Mouse (Mus musculus) forebrain, embryonic 12.5 days (tissue): ENCODE results near the gene Bdkrb2. TPM values are rescaled to one million over a fixed set of nuclear protein-coding genes. Genes with fewer than 3 reads are reported as not detected.

ENCODE experiments used
- ATAC-seq: fragments of 200-750 bp; cut with Nextera tagmentation; 2 replicates; pipeline ENCODE4 v1.8.0; 2017; ENCODE audit warnings: moderate TSS enrichment; ENCODE audit not compliant: low FRiP score
- H3K27ac ChIP-seq: fragments of 300-500 bp; sonication (generic); 2 replicates; pipeline ENCODE4 v1.5.1; 2016; ENCODE audit warnings: mild to moderate bottlenecking
- H3K27me3 ChIP-seq: fragments of 300-500 bp; sonication (generic); 2 replicates; pipeline ENCODE4 v1.6.1; 2016; ENCODE audit warnings: mild to moderate bottlenecking
- H3K36me3 ChIP-seq: fragments of 300-500 bp; sonication (generic); replicated peaks from 2 replicates; pipeline ENCODE4 v1.6.1; 2016; ENCODE audit warnings: mild to moderate bottlenecking
- H3K4me1 ChIP-seq: fragments of 300-500 bp; sonication (generic); 2 replicates; pipeline ENCODE4 v1.6.1; 2016
- H3K4me2 ChIP-seq: fragments of 300-500 bp; sonication (generic); 2 replicates; pipeline ENCODE4 v1.6.1; 2016; ENCODE audit warnings: mild to moderate bottlenecking, moderate library complexity
- H3K4me3 ChIP-seq: fragments of 300-500 bp; sonication (generic); replicated peaks from 2 replicates; pipeline ENCODE4 v1.5.1; 2016; ENCODE audit warnings: mild to moderate bottlenecking
- H3K9ac ChIP-seq: fragments of 300-500 bp; sonication (generic); 2 replicates; pipeline ENCODE4 v1.6.1; 2016; ENCODE audit warnings: mild to moderate bottlenecking
- H3K9me3 ChIP-seq: fragments of 300-500 bp; sonication (generic); 2 replicates; pipeline ENCODE4 v1.6.1; 2016
- WGBS: fragments of 180-500 bp; shearing (Covaris S2); methylation state at CpG from one replicate; pipeline ENCODE4 v1.1.7; 2016; 5-methylcytosine and 5-hydroxymethylcytosine counted together
- polyA plus RNA-seq: library from polyadenylated mRNA; unstranded; fragments of >200 nt; fragmentation: Nextera tagmentation; extraction: Ambion mirVana; gene quantifications from 2 replicates; pipeline ENCODE4 v1.2.1, GENCODE M21; 2016

Gene Bdkrb2
- polyA plus RNA-seq, 1 experiment from 2014 or later: 0.40 TPM

- Histone ChIP-seq H3K4me2 (no peak overlapping the region), H3K9ac (no peak overlapping the region), H3K27ac (no peak overlapping the region), H3K9me3 (no peaks in the 10 kb centered on the region), H3K27me3 (no peaks in the 10 kb centered on the region), H3K4me1 (no peaks in the 10 kb centered on the region), H3K36me3 (peaks cover 86% of the 10 kb centered on the region), H3K4me3 (no peak overlapping the region)
- no peak for ATAC-seq
- 96% methylated on average over 9 of the region's 9 CpGs for WGBS
Measured at GRCm38 (mm10) chr12:105636551-105636950, 73.5 kb downstream of the Bdkrb2 start.

- H3K36me3 ChIP-seq: peaks cover 95% of the 10 kb centered on the region
- no peak overlapping the region for H3K9ac ChIP-seq
- H3K4me3 ChIP-seq: no peak overlapping the region
- ATAC-seq: no peak
- no peaks in the 10 kb centered on the region for H3K9me3 ChIP-seq
- H3K27me3 ChIP-seq: no peaks in the 10 kb centered on the region
- 76% methylated on average over 4 of the region's 4 CpGs for WGBS
- no peak overlapping the region for H3K4me2 ChIP-seq
- H3K4me1 ChIP-seq: no peaks in the 10 kb centered on the region
- no peak overlapping the region for H3K27ac ChIP-seq
Measured at GRCm38 (mm10) chr12:105637554-105637953, 74.5 kb downstream of the Bdkrb2 start.

GRCm38 (mm10) chr12:105642770-105643321 lies 79.8 kb downstream of the Bdkrb2 start:
- no peak for ATAC-seq
- Histone ChIP-seq H3K4me2 (no peak overlapping the region), H3K36me3 (peaks cover 98% of the 10 kb centered on the region), H3K9me3 (no peaks in the 10 kb centered on the region), H3K27ac (no peak overlapping the region), H3K9ac (no peak overlapping the region), H3K4me1 (no peaks in the 10 kb centered on the region), H3K4me3 (no peak overlapping the region), H3K27me3 (no peaks in the 10 kb centered on the region)
- 91% methylated on average over 11 of the region's 11 CpGs for WGBS

Other genes starting within 250 kb of the Bdkrb2 start
- gene Tunar, start 229.4 kb upstream of the Bdkrb2 start, polyA plus RNA-seq: 1.4 and 1.7 TPM in 2 replicates
- 7.7 and 7.9 TPM in 2 replicates for gene D430019H16Rik, start 109.4 kb upstream of the Bdkrb2 start, polyA plus RNA-seq
- 0.24 TPM in 1 of 2 replicates, not detected in the other for gene Bdkrb1, start 39.9 kb downstream of the Bdkrb2 start, polyA plus RNA-seq
- 27.8 and 28.5 TPM in 2 replicates for gene Gskip, start 121.6 kb downstream of the Bdkrb2 start, polyA plus RNA-seq
- 17.7 and 18.3 TPM in 2 replicates for gene Atg2b, start 122.0 kb downstream of the Bdkrb2 start, polyA plus RNA-seq
- gene Ak7, start 142.8 kb downstream of the Bdkrb2 start, polyA plus RNA-seq: 0.45 and 0.78 TPM in 2 replicates
- 326 and 334 TPM in 2 replicates for gene Papola, start 221.5 kb downstream of the Bdkrb2 start, polyA plus RNA-seq